1 mouse cellular context compared by ENCODE assay signal in genomic region chr7:44519240-44519913, GRCm38 (mm10).
TF ChIP-seq lines count a peak whose summit lies in the region.

No protein-coding gene starts in this region.

TF ChIP-seq in MEL, 35 proteins besides CTCF, POLR2A, EP300 and RAD21 (continued from another document):
- TF ChIP-seq TBP (IDR thresholded peaks at IDR 0.05; ENCODE audit: low read depth, low read length) (no peak), CHD2 (IDR thresholded peaks at IDR 0.05; ENCODE audit: low read length) (no peak), ELF1 (IDR thresholded peaks at IDR 0.05; ENCODE audit: low read depth, low read length) (no peak)
